Mouse (Mus musculus): ENCODE data around the gene Cib3. TPM values are rescaled to one million over a fixed set of nuclear protein-coding genes. Genes with fewer than 3 reads are reported as not detected.

Cib3 gene
- under 1 TPM in 1 of 2 experiments, not detected in 1; 0.72 TPM for total RNA-seq (2021)
- long read RNA-seq, experiment 1 = 0 reads
- long read RNA-seq, experiment 2 = 0 reads

- no peak for DNase-seq
Measured at GRCm38 (mm10) chr8:72212751-72213150, at the start of gene Cib3. Gene Cib3, minus strand, starts transcription at chr8:72212837.

GRCm38 (mm10) chr8:72261872-72262271, 49.2 kb upstream of the Cib3 start:
- peak; percentile 65 to 68 for DNase-seq

- DNase-seq = no peak
Measured at GRCm38 (mm10) chr8:72261431-72261830, 48.8 kb upstream of the Cib3 start.

GRCm38 (mm10) chr8:72261019-72261418, 48.4 kb upstream of the Cib3 start:
- peak; percentile 56 to 74 for DNase-seq

GRCm38 (mm10) chr8:72260585-72260984, 47.9 kb upstream of the Cib3 start:
- DNase-seq = no peak

- DNase-seq = no peak
Measured at GRCm38 (mm10) chr8:72259862-72260261, 47.2 kb upstream of the Cib3 start.

- DNase-seq = no peak
Measured at GRCm38 (mm10) chr8:72257902-72258238, 45.2 kb upstream of the Cib3 start.

GRCm38 (mm10) chr8:72257171-72257901, 44.7 kb upstream of the Cib3 start:
- peak; percentile 36 to 55 for DNase-seq

- no peak for DNase-seq
Measured at GRCm38 (mm10) chr8:72244610-72245009, 32.0 kb upstream of the Cib3 start.

GRCm38 (mm10) chr8:72242226-72242625, 29.6 kb upstream of the Cib3 start:
- no peak for DNase-seq

GRCm38 (mm10) chr8:72240951-72241350, 28.3 kb upstream of the Cib3 start:
- no peak for DNase-seq

- no peak for DNase-seq
Measured at GRCm38 (mm10) chr8:72240403-72240763, 27.7 kb upstream of the Cib3 start.

GRCm38 (mm10) chr8:72239499-72240402, 27.1 kb upstream of the Cib3 start, which contains the start of gene Ap1m1:
Gene Ap1m1, plus strand, starts transcription at chr8:72240018.
- DNase-seq = peak; percentile 98 to 99

GRCm38 (mm10) chr8:72222656-72223055, 10.0 kb upstream of the Cib3 start:
- DNase-seq = no peak

- no peak for DNase-seq
Measured at GRCm38 (mm10) chr8:72220758-72221157, 8.1 kb upstream of the Cib3 start.

GRCm38 (mm10) chr8:72219541-72220363, 7.1 kb upstream of the Cib3 start, which contains the start of gene Fam32a:
Gene Fam32a, plus strand, starts transcription at chr8:72219730.
- DNase-seq = peak; percentile 89 to 91

- DNase-seq = no peak
Measured at GRCm38 (mm10) chr8:72218781-72219540, 6.3 kb upstream of the Cib3 start.

- DNase-seq = no peak
Measured at GRCm38 (mm10) chr8:72215871-72216270, 3.2 kb upstream of the Cib3 start.

- no peak for DNase-seq
Measured at GRCm38 (mm10) chr8:72215060-72215459, 2.4 kb upstream of the Cib3 start.

GRCm38 (mm10) chr8:72213536-72213935, 899 bp upstream of the Cib3 start, which contains the start of gene Gm11034:
Gene Gm11034, minus strand, starts transcription at chr8:72213636.
- no peak for DNase-seq

GRCm38 (mm10) chr8:72211846-72212245, 791 bp downstream of the Cib3 start:
- no peak for DNase-seq

Data from adrenal gland, postnatal 36 days (tissue).